ENCODE assay signal across 17 mouse cellular contexts in the genomic region with DNA sequence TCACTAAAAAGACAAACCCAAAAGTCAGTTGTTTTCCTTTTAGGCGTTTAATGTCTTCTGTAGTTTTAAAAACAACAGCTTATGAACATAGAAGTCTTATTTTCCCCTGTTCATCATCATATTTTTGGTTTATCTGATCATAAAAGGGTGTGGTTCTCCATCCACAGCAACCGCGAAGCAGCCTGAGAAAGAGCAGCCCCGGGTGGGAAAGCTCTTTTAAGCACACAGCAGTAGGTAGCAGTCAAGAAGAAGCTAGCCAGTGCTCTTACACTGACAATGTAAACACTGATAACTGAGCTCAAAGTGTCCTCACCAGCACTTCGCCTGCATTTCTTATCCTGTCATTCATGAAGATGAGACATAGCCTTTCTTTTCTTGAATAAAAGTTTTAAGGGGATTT.
DNase-seq lines count a peak whose midpoint lies in the region; ATAC-seq and TF ChIP-seq lines count a peak whose summit lies in the region.
"Had no signal": no experiment of that assay in that cellular context is flagged by ENCODE, and none has a peak within 500 bp of the region (broad histone marks: within the 10 kb centered on the region; RNA-seq: fewer than 3 reads in every experiment).

No protein-coding gene starts in this region.

- WGBS in spleen, adult 2 months: 31% methylated on average over 5 of the region's 5 CpGs

- no peak overlapping the region for H3K4me3 ChIP-seq in gastrocnemius, adult 2 months
- H3K4me3 ChIP-seq in spleen, adult 2 months (ENCODE audit: extremely low read depth, insufficient read depth, insufficient read length): no peak overlapping the region
- H3K4me3 ChIP-seq: hindbrain, embryonic 10.5 days; liver, embryonic 15.5 days; neural tube, embryonic 13.5 days had no signal

- peak; percentile 74 for ATAC-seq in megakaryocyte-erythroid progenitor cell, adult 5-6 weeks (replicated peaks; ENCODE audit: low FRiP score, low TSS enrichment, poor library complexity, severe bottlenecking)
- ATAC-seq: forebrain, embryonic 14.5 days had no signal

- H3K27ac ChIP-seq in gastrocnemius, adult 2 months: peak overlapping the region; percentile 69
- peak overlapping the region; percentile 98 for H3K27ac ChIP-seq in spleen, adult 2 months (ENCODE audit: insufficient read depth, low read length)
- H3K27ac ChIP-seq: hindbrain, embryonic 10.5 days; liver, embryonic 15.5 days; macrophage; neural tube, embryonic 13.5 days had no signal

- no peak for DNase-seq in gastrocnemius, adult 2 months
- DNase-seq in gastrocnemius, postnatal 4 days (ENCODE audit: low spot score in 2 of 2): no peak
- DNase-seq in spleen, adult 2 months (ENCODE audit: low read depth in 1 of 2, low spot score in 2 of 2): no peak
- DNase-seq in spleen, postnatal 10 days (ENCODE audit: low spot score in 2 of 2): no peak
- peak; percentile 87 for DNase-seq in induced T-regulatory cell, adult 2 months (ENCODE audit: low read depth)
- no peak for DNase-seq in cerebellum, postnatal 36 days
- DNase-seq in cerebellum, adult 8-10 months: no peak
- DNase-seq: adrenal gland, postnatal 10 days; cerebellum, adult 9-10 months; layer of hippocampus, adult 9-11 months; right cerebral cortex, postnatal 4 days had no signal

- intact Hi-C loops in gastrocnemius, adult 2 months (cut with DNase I): no loop called here

- H3K36me3 ChIP-seq in spleen, adult 2 months (ENCODE audit: control insufficient read depth, insufficient read depth, low read length): no peaks in the 10 kb centered on the region
- H3K36me3 ChIP-seq: hindbrain, embryonic 10.5 days; liver, embryonic 15.5 days; neural tube, embryonic 13.5 days had no signal

- no peak for TF ChIP-seq POLR2A in spleen, adult 2 months (IDR thresholded peaks at IDR 0.05; ENCODE audit: low read depth, low read length)

- H3K27me3 ChIP-seq in spleen, adult 2 months (ENCODE audit: control insufficient read depth, insufficient read depth, low read length): no peaks in the 10 kb centered on the region
- H3K27me3 ChIP-seq: liver, embryonic 15.5 days; neural tube, embryonic 13.5 days had no signal

- no peak for TF ChIP-seq CTCF in gastrocnemius, adult 2 months (IDR thresholded peaks at IDR 0.05)
- no peak for TF ChIP-seq CTCF in spleen, adult 2 months (IDR thresholded peaks at IDR 0.05; ENCODE audit: extremely low read depth, insufficient read depth, insufficient read length, insufficient replicate concordance)

- H3K4me1 ChIP-seq in spleen, adult 2 months (ENCODE audit: control insufficient read depth, insufficient read depth, insufficient read length): peaks cover 35% of the 10 kb centered on the region
- H3K4me1 ChIP-seq: neural tube, embryonic 13.5 days had no signal
